In the genomic region with DNA sequence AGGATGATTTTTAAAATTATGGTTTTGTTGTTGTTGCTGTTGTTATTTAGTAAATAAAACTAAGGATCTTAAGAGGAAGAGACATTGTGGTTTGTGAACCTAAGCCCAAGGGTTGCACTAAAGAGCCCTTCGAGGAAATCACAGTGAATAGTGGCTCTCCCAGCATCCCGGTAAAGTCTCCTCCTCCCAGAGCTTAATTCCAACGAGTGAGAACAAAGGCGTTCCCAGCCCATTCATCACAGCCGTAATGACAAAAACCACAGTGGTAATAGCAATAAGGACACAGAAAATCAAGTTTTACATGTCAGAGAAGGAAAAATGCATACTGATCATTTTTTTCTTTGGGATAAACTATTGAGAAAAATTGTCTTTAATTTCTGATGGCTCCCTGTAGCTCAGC, we compare ENCODE assay signal across 25 mouse cellular contexts. TPM values are rescaled to one million over a fixed set of nuclear protein-coding genes. Genes with fewer than 3 reads are reported as not detected.
A peak's percentile ranks its signal among the peaks of the same experiment; 100 is the strongest.
DNase-seq lines count a peak whose midpoint lies in the region; ATAC-seq and TF ChIP-seq lines count a peak whose summit lies in the region.
"Had no signal": no experiment of that assay in that cellular context is flagged by ENCODE, and none has a peak within 500 bp of the region (broad histone marks: within the 10 kb centered on the region; RNA-seq: fewer than 3 reads in every experiment).

No protein-coding gene starts in this region.

- no peak overlapping the region for H3K4me3 ChIP-seq in lung, embryonic 14.5 days (ENCODE audit: low read depth, low read length)
- H3K4me3 ChIP-seq in limb, embryonic 10.5 days, result no peak overlapping the region
- no peak overlapping the region for H3K4me3 ChIP-seq in stomach, postnatal 0 days (ENCODE audit: low read depth, low read length)
- H3K4me3 ChIP-seq: heart, embryonic 10.5 days; limb, embryonic 15.5 days; liver, embryonic 15.5 days; midbrain, embryonic 10.5 days; midbrain, embryonic 15.5 days had no signal

- H3K9me3 ChIP-seq in lung, embryonic 14.5 days (ENCODE audit: low read depth, low read length), result no peaks in the 10 kb centered on the region
- H3K9me3 ChIP-seq in limb, embryonic 10.5 days (replicated peaks), result no peaks in the 10 kb centered on the region
- no peaks in the 10 kb centered on the region for H3K9me3 ChIP-seq in stomach, postnatal 0 days (ENCODE audit: control insufficient read depth, low read length)
- H3K9me3 ChIP-seq: heart, embryonic 10.5 days; limb, embryonic 15.5 days; liver, embryonic 15.5 days; midbrain, embryonic 10.5 days; midbrain, embryonic 15.5 days had no signal

- no peak for TF ChIP-seq CTCF in lung, embryonic 14.5 days (IDR thresholded peaks at IDR 0.05; ENCODE audit: low read depth)
- no peak for TF ChIP-seq CTCF in stomach, postnatal 0 days (IDR thresholded peaks at IDR 0.05; ENCODE audit: low read depth)

- H3K4me2 ChIP-seq in lung, embryonic 14.5 days, result no peak overlapping the region
- no peak overlapping the region for H3K4me2 ChIP-seq in stomach, postnatal 0 days (replicated peaks; ENCODE audit: low read depth)
- H3K4me2 ChIP-seq: hindbrain, embryonic 14.5 days; limb, embryonic 15.5 days; liver, embryonic 15.5 days; midbrain, embryonic 15.5 days had no signal

- DNase-seq in embryo, embryonic 10 days (ENCODE audit: low spot score), result peak; percentile 29
- no peak for DNase-seq in embryo, embryonic 9.5 days (ENCODE audit: extremely low spot score)
- DNase-seq in heart, adult 11 months, result peak; percentile 17
- no peak for DNase-seq in heart, postnatal 36 days
- DNase-seq in lung, embryonic 14.5 days, result peak; percentile 44
- no peak for DNase-seq in lung, postnatal 14 days
- peak; percentile 22 for DNase-seq in limb, embryonic 10.5 days (ENCODE audit: low spot score)
- DNase-seq in stomach, postnatal 0 days (ENCODE audit: low spot score), result no peak
- DNase-seq: adrenal gland, adult 8-10 months; cerebellum, adult 11 months; cerebellum, adult 9-11 months; gastrocnemius, postnatal 14 days; kidney, postnatal 4 days; lung, postnatal 10 days; right cerebral cortex, postnatal 4 days; thymus, adult 2 months; thymus, postnatal 36 days had no signal

- no peak overlapping the region for H3K27ac ChIP-seq in lung, embryonic 14.5 days (ENCODE audit: low read depth)
- no peak overlapping the region for H3K27ac ChIP-seq in limb, embryonic 10.5 days
- H3K27ac ChIP-seq in stomach, postnatal 0 days (replicated peaks), result no peak overlapping the region
- H3K27ac ChIP-seq: heart, embryonic 10.5 days; hindbrain, embryonic 14.5 days; limb, embryonic 15.5 days; liver, embryonic 15.5 days; midbrain, embryonic 10.5 days; midbrain, embryonic 15.5 days had no signal

- no peaks in the 10 kb centered on the region for H3K36me3 ChIP-seq in lung, embryonic 14.5 days (ENCODE audit: insufficient read depth)
- H3K36me3 ChIP-seq in limb, embryonic 10.5 days, result no peaks in the 10 kb centered on the region
- H3K36me3 ChIP-seq in stomach, postnatal 0 days (ENCODE audit: control insufficient read depth, insufficient read depth, low read length), result no peaks in the 10 kb centered on the region
- H3K36me3 ChIP-seq: heart, embryonic 10.5 days; limb, embryonic 15.5 days; liver, embryonic 15.5 days; midbrain, embryonic 10.5 days; midbrain, embryonic 15.5 days had no signal

- ATAC-seq in lung, embryonic 14.5 days (ENCODE audit: insufficient read depth), result no peak
- ATAC-seq in stomach, postnatal 0 days (ENCODE audit: low FRiP score, low TSS enrichment), result no peak
- ATAC-seq: intestine, postnatal 0 days; midbrain, embryonic 15.5 days had no signal

- H3K27me3 ChIP-seq in lung, embryonic 14.5 days (ENCODE audit: insufficient read depth, low read length), result no peaks in the 10 kb centered on the region
- H3K27me3 ChIP-seq in limb, embryonic 10.5 days (ENCODE audit: low read depth, poor library complexity, severe bottlenecking), result peaks cover 52% of the 10 kb centered on the region
- no peaks in the 10 kb centered on the region for H3K27me3 ChIP-seq in stomach, postnatal 0 days (ENCODE audit: control insufficient read depth, insufficient read depth, low read length)
- H3K27me3 ChIP-seq: CH12.LX; limb, embryonic 15.5 days; liver, embryonic 15.5 days had no signal

- 18% methylated on average over 5 of the region's 5 CpGs for WGBS in lung, embryonic 14.5 days
- 36% methylated on average over 5 of the region's 5 CpGs for WGBS in limb, embryonic 10.5 days
- WGBS in stomach, postnatal 0 days, result 25% methylated on average over 5 of the region's 5 CpGs

- intact Hi-C loops in heart, postnatal 36 days (cut with DNase I), result no loop called here

- H3K9ac ChIP-seq in lung, embryonic 14.5 days, result no peak overlapping the region
- no peak overlapping the region for H3K9ac ChIP-seq in stomach, postnatal 0 days (ENCODE audit: low read length)
- H3K9ac ChIP-seq: hindbrain, embryonic 14.5 days; limb, embryonic 15.5 days; liver, embryonic 15.5 days; midbrain, embryonic 15.5 days had no signal

- H3K4me1 ChIP-seq in lung, embryonic 14.5 days (ENCODE audit: insufficient read depth), result peaks cover 4% of the 10 kb centered on the region; the same call in 1 of the 2 replicates
- no peaks in the 10 kb centered on the region for H3K4me1 ChIP-seq in limb, embryonic 10.5 days
- no peaks in the 10 kb centered on the region for H3K4me1 ChIP-seq in stomach, postnatal 0 days (replicated peaks; ENCODE audit: control insufficient read depth, insufficient read depth)
- H3K4me1 ChIP-seq: heart, embryonic 10.5 days; limb, embryonic 15.5 days; liver, embryonic 15.5 days had no signal

- TF ChIP-seq EP300 in stomach, postnatal 0 days (optimal IDR thresholded peaks at IDR 0.05), result no peak

RNA-seq across cellular contexts. Expression of gene Cd180, which starts 56.3 kb away (rescaled TPM):
- total RNA-seq in heart, postnatal 36 days (2021), result 1 to 10 TPM; 1.1 TPM
- polyA plus RNA-seq in lung, embryonic 14.5 days (2014; fragmentation: Nextera tagmentation; extraction: Ambion mirVana), result 0.64 and 0.84 TPM in 2 replicates
- polyA plus RNA-seq in limb, embryonic 10.5 days (2016; fragmentation: Nextera tagmentation; extraction: Ambion mirVana), result 0.15 TPM in 1 of 2 replicates, not detected in the other
- polyA plus RNA-seq in stomach, postnatal 0 days (2015; fragmentation: Nextera tagmentation; extraction: Ambion mirVana), result 0.35 and 0.42 TPM in 2 replicates

Comparison
In these comparisons a context has a peak if more than half of its experiments do, and no peak if none do; other contexts are left out.
1. DNase-seq: peak in embryo, embryonic 10 days (single experiment), heart, adult 11 months (single experiment), lung, embryonic 14.5 days (single experiment) and limb, embryonic 10.5 days (single experiment); none in embryo, embryonic 9.5 days (single experiment), heart, postnatal 36 days (0 of 2), lung, postnatal 14 days (single experiment) and stomach, postnatal 0 days (single experiment).